Mouse (Mus musculus) MEL (cell line): ENCODE measurements around the gene Pygo1. TPM values are rescaled to one million over a fixed set of nuclear protein-coding genes. Genes with fewer than 3 reads are reported as not detected.

Experiments
- DNase-seq: peaks from one replicate; pipeline ENCODE4 v3.0.0; 2011; ENCODE audit warnings: low read depth, low spot score
- H3K27ac ChIP-seq: 2 replicates; pipeline ENCODE4 v1.5.1; 2012; ENCODE audit warnings: low read depth, mild to moderate bottlenecking, control low read depth, low read length, moderate library complexity; ENCODE audit not compliant: control insufficient read depth
- H3K27me3 ChIP-seq, 2 experiments: fragments of 150-350 bp in 1 of 2; sonication (generic) in 1 of 2; 2 replicates each; pipeline ENCODE4 v1.6.1; 2012; ENCODE audit warnings: low read length in 2 of 2, mild to moderate bottlenecking in 2 of 2, improper control_type of control experiment in 1 of 2, moderate library complexity in 1 of 2; ENCODE audit not compliant: insufficient read depth in 2 of 2, control insufficient read depth in 1 of 2
- H3K36me3 ChIP-seq, 2 experiments: 2 replicates each; pipeline ENCODE4 v1.6.1; 2012 to 2014; ENCODE audit warnings: low read length in 2 of 2, improper control_type of control experiment in 1 of 2, inconsistent platforms in 1 of 2, mild to moderate bottlenecking in 1 of 2; ENCODE audit not compliant: insufficient read depth in 2 of 2, control insufficient read depth in 1 of 2
- H3K4me1 ChIP-seq, 2 experiments: fragments of 150-350 bp in 1 of 2; sonication (generic) in 1 of 2; 2 replicates each; pipeline ENCODE4 v1.6.1; 2012; ENCODE audit warnings: low read length in 2 of 2, improper control_type of control experiment in 1 of 2, mild to moderate bottlenecking in 1 of 2; ENCODE audit not compliant: insufficient read depth in 2 of 2, control insufficient read depth in 1 of 2
- H3K4me3 ChIP-seq, 2 experiments: fragments of 150-350 bp in 1 of 2; sonication (generic) in 1 of 2; 2 replicates each; pipeline ENCODE4 v1.5.1; 2012; ENCODE audit warnings: low read depth in 2 of 2, low read length in 2 of 2, mild to moderate bottlenecking in 2 of 2, moderate library complexity in 2 of 2, control low read depth in 1 of 2, improper control_type of control experiment in 1 of 2; ENCODE audit not compliant: control insufficient read depth in 1 of 2, insufficient read depth in 1 of 2
- H3K79me2 ChIP-seq: 2 replicates; pipeline ENCODE4 v1.6.1; 2012; ENCODE audit warnings: mild to moderate bottlenecking, low read length, moderate library complexity; ENCODE audit not compliant: control insufficient read depth, poor library complexity, insufficient read depth
- H3K9ac ChIP-seq: 2 replicates; pipeline ENCODE4 v1.6.1; 2012; ENCODE audit warnings: low read depth, mild to moderate bottlenecking, control low read depth, low read length, moderate library complexity; ENCODE audit not compliant: control insufficient read depth, poor library complexity, severe bottlenecking
- H3K9me3 ChIP-seq: fragments of 150-350 bp; sonication (generic); replicated peaks from 2 replicates; pipeline ENCODE4 v1.6.1; 2012; ENCODE audit warnings: mild to moderate bottlenecking, low read length, improper control_type of control experiment, moderate library complexity; ENCODE audit not compliant: insufficient read depth
- CTCF ChIP-seq, 3 experiments: IDR thresholded peaks in 2 of 3; conservative IDR thresholded peaks in 1 of 3; 2 replicates each; pipeline ENCODE4 v1.5.1; 2011 to 2012; ENCODE audit warnings: low read length in 3 of 3, low read depth in 2 of 3, mild to moderate bottlenecking in 2 of 3, improper control_type of control experiment in 1 of 3, inconsistent platforms in 1 of 3, mixed read lengths in 1 of 3, moderate library complexity in 1 of 3; ENCODE audit not compliant: control insufficient read depth in 1 of 3, insufficient read depth in 1 of 3, poor library complexity in 1 of 3, severe bottlenecking in 1 of 3
- ELF1 ChIP-seq: IDR thresholded peaks from 2 replicates; pipeline ENCODE4 v1.6.1; 2014; ENCODE audit warnings: low read depth, mild to moderate bottlenecking, inconsistent platforms, low read length, improper control_type of control experiment, moderate library complexity
- ETS1 ChIP-seq: IDR thresholded peaks from 2 replicates; pipeline ENCODE4 v1.6.1; 2012; ENCODE audit warnings: low read depth, mild to moderate bottlenecking, inconsistent platforms, low read length, improper control_type of control experiment, moderate library complexity
- GATA1 ChIP-seq: IDR thresholded peaks from 2 replicates; pipeline ENCODE4 v1.6.1; 2011; ENCODE audit warnings: low read depth, low read length, improper control_type of control experiment
- HCFC1 ChIP-seq: IDR thresholded peaks from 2 replicates; pipeline ENCODE4 v1.6.1; 2012; ENCODE audit warnings: low read depth, mild to moderate bottlenecking, inconsistent platforms, low read length, improper control_type of control experiment, moderate library complexity
- JUND ChIP-seq: IDR thresholded peaks from 2 replicates; pipeline ENCODE4 v1.6.1; 2011; ENCODE audit warnings: low read depth, mild to moderate bottlenecking, improper control_type of control experiment, low read length
- KAT2A ChIP-seq: conservative IDR thresholded peaks from 2 replicates; pipeline ENCODE4 v1.6.1; 2012; ENCODE audit warnings: low read depth, low read length, improper control_type of control experiment, inconsistent platforms
- MAX ChIP-seq: IDR thresholded peaks from 2 replicates; pipeline ENCODE4 v1.6.1; 2011; ENCODE audit warnings: low read length, improper control_type of control experiment
- MEF2A ChIP-seq: IDR thresholded peaks from 2 replicates; pipeline ENCODE4 v1.6.1; 2014; ENCODE audit warnings: low read depth, mild to moderate bottlenecking, inconsistent platforms, low read length, improper control_type of control experiment; ENCODE audit not compliant: poor library complexity, insufficient replicate concordance, severe bottlenecking; ENCODE audit errors: extremely low read depth
- MXI1 ChIP-seq: IDR thresholded peaks from 2 replicates; pipeline ENCODE4 v1.6.1; 2011; ENCODE audit warnings: mild to moderate bottlenecking, low read depth, low read length, improper control_type of control experiment
- MYB ChIP-seq: IDR thresholded peaks from 2 replicates; pipeline ENCODE4 v1.6.1; 2011; ENCODE audit warnings: mild to moderate bottlenecking, low read depth, low read length, improper control_type of control experiment
- MYC ChIP-seq: IDR thresholded peaks from 2 replicates; pipeline ENCODE4 v1.6.1; 2011; ENCODE audit warnings: low read depth, mild to moderate bottlenecking, low read length, improper control_type of control experiment, moderate library complexity
- NELFE ChIP-seq: IDR thresholded peaks from 2 replicates; pipeline ENCODE4 v1.6.1; 2011; ENCODE audit warnings: low read depth, low read length, improper control_type of control experiment
- NRF1 ChIP-seq: IDR thresholded peaks from 2 replicates; pipeline ENCODE4 v1.6.1; 2014; ENCODE audit warnings: low read depth, mild to moderate bottlenecking, inconsistent platforms, low read length, improper control_type of control experiment, moderate library complexity; ENCODE audit not compliant: poor library complexity, insufficient read depth, severe bottlenecking
- POLR2A ChIP-seq, 2 experiments: IDR thresholded peaks; 2 replicates each; pipeline ENCODE4 v1.6.1; 2011 to 2012; ENCODE audit warnings: low read length in 2 of 2, mild to moderate bottlenecking in 2 of 2, control low read depth in 1 of 2, improper control_type of control experiment in 1 of 2, low read depth in 1 of 2, moderate library complexity in 1 of 2; ENCODE audit not compliant: control insufficient read depth in 1 of 2, insufficient read depth in 1 of 2, poor library complexity in 1 of 2
- POLR2AphosphoS5 ChIP-seq: IDR thresholded peaks from 2 replicates; pipeline ENCODE4 v1.6.1; 2012; ENCODE audit warnings: low read depth, borderline replicate concordance, mild to moderate bottlenecking, inconsistent platforms, low read length, moderate library complexity, mixed read lengths
- RAD21 ChIP-seq: IDR thresholded peaks from 2 replicates; pipeline ENCODE4 v1.6.1; 2011; ENCODE audit warnings: mild to moderate bottlenecking, low read depth, low read length, improper control_type of control experiment
- RCOR1 ChIP-seq: IDR thresholded peaks from 2 replicates; pipeline ENCODE4 v1.6.1; 2012; ENCODE audit warnings: low read depth, mild to moderate bottlenecking, inconsistent platforms, low read length, improper control_type of control experiment
- SIN3A ChIP-seq: IDR thresholded peaks from 2 replicates; pipeline ENCODE4 v1.6.1; 2012; ENCODE audit warnings: low read length, improper control_type of control experiment, inconsistent platforms
- SMC3 ChIP-seq: IDR thresholded peaks from 2 replicates; pipeline ENCODE4 v1.6.1; 2011; ENCODE audit warnings: low read depth, low read length, improper control_type of control experiment
- TAL1 ChIP-seq: IDR thresholded peaks from 2 replicates; pipeline ENCODE4 v1.6.1; 2012; ENCODE audit warnings: mild to moderate bottlenecking, inconsistent platforms, low read length, moderate library complexity, mixed read lengths
- TBP ChIP-seq: IDR thresholded peaks from 2 replicates; pipeline ENCODE4 v1.8.0; 2011; ENCODE audit warnings: low read depth, low read length, improper control_type of control experiment
- TCF12 ChIP-seq: IDR thresholded peaks from 2 replicates; pipeline ENCODE4 v1.6.1; 2014; ENCODE audit warnings: low read depth, mild to moderate bottlenecking, inconsistent platforms, low read length, improper control_type of control experiment, moderate library complexity
- USF2 ChIP-seq, 2 experiments: IDR thresholded peaks; 2 replicates each; pipeline ENCODE4 v1.6.1; 2011 to 2012; ENCODE audit warnings: improper control_type of control experiment in 2 of 2, low read length in 2 of 2, borderline replicate concordance in 1 of 2, inconsistent platforms in 1 of 2, low read depth in 1 of 2, mild to moderate bottlenecking in 1 of 2; ENCODE audit not compliant: insufficient read depth in 1 of 2
- ZC3H11A ChIP-seq: IDR thresholded peaks from 2 replicates; pipeline ENCODE4 v1.6.1; 2012; ENCODE audit warnings: low read depth, mild to moderate bottlenecking, inconsistent platforms, low read length, improper control_type of control experiment
- polyA plus RNA-seq, 2 experiments: library from polyadenylated mRNA; stranded (reverse) in 1 of 2; unstranded in 1 of 2; fragments of >175 nt in 1 of 2; fragments of >200 nt in 1 of 2; gene quantifications; 2 replicates each; pipeline versions ENCODE4 v1.2.1 to v1.2.4; 2012; ENCODE audit warnings: low replicate concordance in 2 of 2, low read depth in 1 of 2; ENCODE audit not compliant: insufficient read length in 2 of 2, insufficient read depth in 1 of 2, missing spikeins in 1 of 2
- total RNA-seq: library from RNA; depleted of rRNA; stranded (reverse); fragments of 300-350 nt; gene quantifications from 2 replicates; pipeline ENCODE4 v1.2.3, GENCODE M21; 2012

Pygo1 gene
- total and polyA plus RNA-seq, 3 experiments: not detected

DNA sequence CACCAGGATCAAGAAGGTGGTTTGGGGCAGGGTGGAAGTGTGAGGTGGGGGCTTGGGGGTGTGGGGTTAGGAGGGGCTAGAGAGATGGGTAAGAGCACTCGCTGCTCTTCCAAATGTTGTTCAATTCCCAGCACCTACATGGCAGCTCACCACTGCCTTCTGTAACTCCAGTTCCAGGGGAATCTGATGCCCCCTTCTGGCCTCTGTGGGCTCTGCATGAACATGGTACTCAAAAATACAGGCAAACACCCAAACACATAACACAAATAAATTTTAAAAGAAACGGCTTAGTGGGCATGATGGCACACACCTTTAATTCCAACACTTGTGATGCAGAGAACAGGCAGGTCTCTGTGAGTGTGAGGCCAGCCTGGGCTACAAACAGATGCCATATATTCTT is 29.3 kb downstream of the Pygo1 start (continued):
- no peak for TF ChIP-seq NRF1
- TF ChIP-seq TAL1: no peak
- TF ChIP-seq CTCF (IDR thresholded peaks at IDR 0.05 in 2 of 3, conservative IDR thresholded peaks at IDR 0.05 in 1 of 3; ENCODE audit: control insufficient read depth in 1 of 3, insufficient read depth in 1 of 3, low read depth in 2 of 3, low read length in 3 of 3, poor library complexity in 1 of 3, severe bottlenecking in 1 of 3): peak; percentile 32 to 67 (median 50); a peak in 5 of 6 replicates

GRCm38 (mm10) chr9:72955546-72955945 is 30.1 kb downstream of the Pygo1 start:
- H3K4me3 ChIP-seq: no peak overlapping the region
- peaks cover 2 to 3% of the 10 kb centered on the region in 2 experiments; a peak in 1 of 4 replicates for H3K27me3 ChIP-seq
- DNase-seq: peak; percentile 82
- no peak overlapping the region; the same call in 1 of the 2 replicates for H3K9ac ChIP-seq
- no peaks in the 10 kb centered on the region; a peak in 1 of 4 replicates for H3K4me1 ChIP-seq
- H3K27ac ChIP-seq: no peak overlapping the region
- no peaks in the 10 kb centered on the region; the same call in 1 of the 2 replicates for H3K79me2 ChIP-seq
- H3K9me3 ChIP-seq: no peaks in the 10 kb centered on the region
- TF ChIP-seq CTCF (IDR thresholded peaks at IDR 0.05 in 2 of 3, conservative IDR thresholded peaks at IDR 0.05 in 1 of 3; ENCODE audit: control insufficient read depth in 1 of 3, insufficient read depth in 1 of 3, low read depth in 2 of 3, low read length in 3 of 3, poor library complexity in 1 of 3, severe bottlenecking in 1 of 3) (peak; percentile 76 to 84 (median 81)), RAD21 (peak; percentile 57), POLR2AphosphoS5 (no peak), ZC3H11A (0 out of 2 replicates have a peak, but pooled peaks have one; percentile 45), SMC3 (peak; percentile 81)
- TF ChIP-seq, all 39 proteins: peak for 4
- peaks cover 0 to 4% of the 10 kb centered on the region in 2 experiments; a peak in 2 of 4 replicates for H3K36me3 ChIP-seq

DNA sequence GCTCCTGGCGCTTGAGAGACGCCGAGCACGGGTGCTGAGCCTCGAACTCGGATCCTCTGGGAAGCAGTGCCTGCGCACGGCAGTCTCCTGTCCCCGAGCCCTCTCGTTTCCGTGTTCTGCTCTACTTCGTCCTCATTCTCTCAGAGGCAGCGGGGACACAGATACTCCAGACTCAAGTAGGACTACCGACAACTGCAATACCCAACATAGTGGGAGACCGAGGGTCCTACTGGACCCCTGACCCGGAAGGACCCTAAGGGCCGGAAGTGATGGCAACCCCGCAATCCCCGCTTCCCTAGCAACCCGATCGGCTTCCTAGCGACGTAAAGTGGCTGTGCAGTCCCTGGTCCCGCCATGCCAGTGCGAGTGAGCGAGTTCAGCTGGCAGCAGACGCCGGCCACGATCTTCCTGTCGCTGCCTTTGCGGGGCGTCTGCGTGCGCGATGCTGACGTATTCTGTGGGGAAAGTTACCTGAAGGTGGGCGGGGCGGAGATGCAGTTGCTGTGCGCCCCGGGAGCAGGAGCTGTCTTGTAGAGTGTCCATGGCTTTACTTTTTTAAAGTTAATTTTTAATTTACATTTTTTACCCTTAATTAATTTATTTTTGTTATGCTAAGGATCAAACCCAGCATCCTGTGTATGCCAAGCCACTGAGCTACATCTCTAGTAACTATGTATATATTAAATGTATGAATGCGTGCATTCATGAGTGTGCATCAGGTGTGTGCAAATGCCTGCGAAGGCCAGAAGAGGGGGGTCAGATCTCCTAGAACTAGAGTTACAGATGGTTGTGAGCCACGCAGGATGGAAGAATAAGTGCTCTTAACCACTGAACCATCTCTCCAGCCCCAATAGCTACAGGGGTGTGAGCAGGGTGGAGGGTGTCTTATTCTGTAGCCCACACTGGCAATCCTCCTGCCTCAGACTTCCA is 33.3 kb downstream of the Pygo1 start, which contains the start of the genes Dyx1c1 and Gm44503:
Gene Dyx1c1, plus strand, starts transcription at position 265 of the 930 bp plus-strand sequence.
Gene Gm44503, plus strand, starts transcription at position 332 of the 930 bp plus-strand sequence.
- peak within 1 kb of the TSS; percentile 51 for H3K27ac ChIP-seq
- no peaks in the 10 kb centered on the region for H3K9me3 ChIP-seq
- H3K9ac ChIP-seq: peak within 1 kb of the TSS; percentile 70
- peaks cover 2 to 11% of the 10 kb centered on the region in 2 experiments; a peak in 3 of 4 replicates for H3K4me1 ChIP-seq
- H3K27me3 ChIP-seq: no peaks in the 10 kb centered on the region
- peak within 1 kb of the TSS; percentile 92 to 94 for H3K4me3 ChIP-seq
- peaks cover 0 to 4% of the 10 kb centered on the region in 2 experiments; a peak in 2 of 4 replicates for H3K36me3 ChIP-seq
- peak; percentile 91 for DNase-seq
- TF ChIP-seq TBP: peak; percentile 72
- TF ChIP-seq JUND: no peak
- peak; percentile 48; the same call in 1 of the 2 replicates for TF ChIP-seq RCOR1
- peak; percentile 75 for TF ChIP-seq NELFE
- no peak; the same call in 1 of the 2 replicates for TF ChIP-seq KAT2A
- no peak for TF ChIP-seq USF2 (IDR thresholded peaks at IDR 0.05; ENCODE audit: borderline replicate concordance in 1 of 2, insufficient read depth in 1 of 2, low read depth in 1 of 2, low read length in 2 of 2)
- TF ChIP-seq NRF1: peak; percentile 25; the same call in 1 of the 2 replicates
- TF ChIP-seq POLR2A (IDR thresholded peaks at IDR 0.05; ENCODE audit: control insufficient read depth in 1 of 2, insufficient read depth in 1 of 2, low read depth in 1 of 2, low read length in 2 of 2, poor library complexity in 1 of 2): peak; percentile 47 to 77; a peak in 3 of 4 replicates
- TF ChIP-seq GATA1: 0 out of 2 replicates have a peak, but pooled peaks have one; percentile 8
- peak; percentile 67; the same call in 1 of the 2 replicates for TF ChIP-seq MYC
- TF ChIP-seq MXI1: peak; percentile 95
- peak; percentile 88 for TF ChIP-seq HCFC1
- TF ChIP-seq MAX: peak; percentile 52
- TF ChIP-seq TCF12: no peak; the same call in 1 of the 2 replicates
- no peak for TF ChIP-seq MYB
- peak; percentile 30; the same call in 1 of the 2 replicates for TF ChIP-seq ETS1
- peak; percentile 97 for TF ChIP-seq SIN3A
- TF ChIP-seq MEF2A: no peak
- peak; percentile 85 for TF ChIP-seq ELF1
- H3K79me2 ChIP-seq: no peaks in the 10 kb centered on the region; the same call in 1 of the 2 replicates
